Mouse (Mus musculus) ES-CJ7 (cell line): ENCODE results near the gene Celf3.
A peak's percentile ranks its signal among the peaks of the same experiment; 100 is the strongest.

Experiments used
- DNase-seq: peaks from one replicate; pipeline ENCODE4 v3.0.0; 2011; ENCODE audit warnings: low read depth, low spot score

Celf3 gene

DNA sequence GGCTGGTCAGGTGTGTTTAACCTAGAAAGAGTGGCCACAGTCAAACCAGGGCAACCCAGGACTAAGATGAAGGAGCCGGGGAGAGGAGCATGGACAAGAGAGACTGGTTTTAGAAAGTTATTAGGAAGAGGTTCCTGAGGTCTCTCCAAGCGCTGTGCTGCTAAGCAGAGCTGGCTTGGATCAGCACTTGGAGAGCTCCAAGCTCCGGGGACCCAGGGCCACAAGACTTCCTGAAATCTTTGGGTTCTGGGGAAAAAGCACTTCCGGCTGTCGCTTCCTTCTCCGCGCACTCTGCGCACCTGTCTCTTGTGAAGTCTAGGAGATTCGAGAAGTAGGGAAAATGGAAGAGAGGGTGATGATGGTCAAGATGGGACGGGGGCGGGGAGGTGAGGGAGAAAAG, 1.5 kb downstream of the Celf3 start:
- peak; percentile 56 for DNase-seq

DNA sequence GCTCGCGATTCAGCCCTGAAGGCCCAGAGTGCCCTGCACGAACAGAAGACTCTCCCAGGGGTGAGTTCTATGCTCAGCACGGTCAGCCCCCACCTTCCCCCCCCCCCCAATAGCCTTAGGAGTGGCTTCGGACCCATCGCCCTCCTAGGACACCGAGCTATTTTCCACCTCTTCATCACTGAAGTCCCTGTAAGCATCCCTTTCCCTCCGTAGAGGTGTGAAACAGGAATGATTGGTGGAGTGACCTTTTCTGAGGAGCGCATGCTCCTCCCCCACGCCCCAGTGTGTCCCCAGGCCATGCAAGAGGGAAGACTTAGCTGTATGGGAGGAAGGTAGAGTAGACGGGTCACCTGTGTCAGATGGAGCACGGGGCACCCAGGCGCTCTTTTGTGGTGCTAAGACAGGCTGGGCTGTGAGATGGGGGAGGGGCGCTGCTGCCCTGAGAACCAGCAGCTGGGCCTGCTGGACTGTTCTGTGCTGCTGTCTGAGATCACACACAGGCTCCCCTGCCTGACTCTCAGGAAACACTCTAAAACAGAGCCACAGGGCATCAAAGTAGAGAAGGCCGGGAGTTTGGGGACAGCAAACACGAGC, 2.3 kb downstream of the Celf3 start, which contains the start of gene Riiad1:
Gene Riiad1, minus strand, starts transcription at position 51 of the 594 bp plus-strand sequence.
- no peak for DNase-seq

DNA sequence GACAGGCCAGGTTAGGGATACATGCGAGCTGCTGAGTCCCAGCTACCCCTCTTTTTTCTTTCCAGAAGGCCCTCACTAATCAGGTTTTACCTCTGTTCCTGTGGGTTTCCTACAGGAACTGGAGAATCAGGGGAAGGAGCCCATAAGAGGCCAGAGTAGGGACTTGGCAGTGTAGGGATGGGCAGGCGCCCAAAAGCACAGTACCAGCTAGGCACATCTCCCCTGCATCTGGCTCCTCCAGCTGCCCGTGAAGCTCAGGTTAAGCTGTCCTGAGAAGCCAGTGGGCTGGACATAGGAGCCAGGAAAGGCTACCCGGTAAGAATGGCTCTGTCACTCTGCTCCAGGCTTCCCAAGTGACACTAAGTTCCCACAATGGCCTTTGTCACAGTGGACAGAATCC, 3.3 kb downstream of the Celf3 start:
- no peak for DNase-seq

DNA sequence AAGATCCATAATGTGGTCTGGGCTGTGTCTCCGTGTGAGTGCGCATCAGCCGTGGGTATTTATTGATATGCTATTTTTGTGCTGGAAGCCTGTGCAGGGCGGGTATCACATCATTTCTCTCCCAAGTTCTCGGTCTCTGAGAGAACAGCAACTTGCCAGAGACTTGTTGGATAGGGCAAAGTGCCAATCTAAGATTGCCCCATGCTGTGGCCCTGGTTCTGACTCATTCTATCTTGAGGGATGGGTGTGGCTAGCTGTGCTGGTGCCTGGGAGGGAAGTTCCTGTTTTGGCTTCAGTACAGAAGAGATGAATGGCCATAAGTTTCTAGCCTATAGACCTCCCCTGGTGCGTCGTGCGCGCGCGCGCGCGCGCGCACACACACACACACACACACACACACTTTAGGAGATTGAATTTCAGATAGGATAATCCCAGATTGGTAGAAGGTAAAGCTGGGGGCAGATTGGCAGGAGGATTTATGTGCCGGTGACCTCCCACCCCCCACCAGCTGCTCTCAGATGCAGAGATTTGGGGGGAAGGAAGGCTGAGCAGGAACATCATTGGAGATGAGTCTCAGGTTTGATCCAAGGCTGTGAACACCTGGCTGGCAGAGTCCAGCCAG, 4.8 kb downstream of the Celf3 start:
- no peak for DNase-seq

DNA sequence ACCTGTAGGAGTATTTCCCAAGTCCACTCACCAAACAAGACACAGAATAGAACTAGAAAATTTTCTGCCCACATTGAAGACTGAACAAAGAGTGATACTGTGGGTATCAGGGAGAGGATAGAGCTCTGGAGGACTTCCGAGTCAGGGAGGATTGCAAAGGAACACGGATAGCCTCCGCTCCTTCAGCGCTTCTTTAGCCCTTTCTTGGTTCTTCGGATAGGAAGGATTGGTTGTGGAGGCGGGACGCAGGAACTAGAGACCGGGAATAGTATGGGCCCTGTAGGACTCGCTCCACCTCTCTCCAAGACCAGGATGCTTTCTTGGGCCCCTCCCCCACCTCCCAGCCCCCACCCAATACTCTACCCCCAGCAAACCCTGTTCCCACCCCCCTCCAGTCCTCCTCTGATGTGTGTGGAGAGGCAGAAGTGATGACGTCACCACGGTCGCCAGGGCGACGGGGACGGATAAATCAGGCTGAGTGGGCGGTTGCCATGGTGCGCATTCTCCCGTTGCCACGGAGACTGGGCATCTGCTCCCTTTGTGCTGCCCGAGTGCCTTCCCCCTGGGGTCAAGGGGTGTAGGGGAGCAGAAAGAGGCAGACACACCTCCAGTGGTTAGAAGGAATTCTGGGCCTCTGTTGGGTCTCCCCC, 5.8 kb downstream of the Celf3 start:
- DNase-seq, result peak; percentile 51

DNA sequence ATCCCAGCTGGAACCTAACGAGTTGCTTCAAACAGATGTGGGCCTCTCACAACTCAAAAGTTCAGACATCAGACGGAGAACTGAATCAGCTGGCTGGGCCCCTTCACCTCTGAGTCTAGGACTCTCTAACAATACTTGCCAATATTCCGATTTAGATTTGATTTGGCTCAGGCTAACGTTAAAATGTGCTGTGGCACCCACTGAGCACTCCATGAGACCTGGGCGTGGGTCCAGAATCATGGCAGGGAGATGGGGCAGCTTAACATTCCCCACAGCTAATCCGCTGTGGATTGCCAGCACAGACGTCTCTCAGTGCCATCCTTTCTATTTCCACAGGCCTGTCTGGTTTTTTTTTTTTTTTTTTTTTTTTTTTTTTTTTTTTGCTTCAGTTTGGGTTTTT, 7.8 kb downstream of the Celf3 start:
- DNase-seq, result no peak

DNA sequence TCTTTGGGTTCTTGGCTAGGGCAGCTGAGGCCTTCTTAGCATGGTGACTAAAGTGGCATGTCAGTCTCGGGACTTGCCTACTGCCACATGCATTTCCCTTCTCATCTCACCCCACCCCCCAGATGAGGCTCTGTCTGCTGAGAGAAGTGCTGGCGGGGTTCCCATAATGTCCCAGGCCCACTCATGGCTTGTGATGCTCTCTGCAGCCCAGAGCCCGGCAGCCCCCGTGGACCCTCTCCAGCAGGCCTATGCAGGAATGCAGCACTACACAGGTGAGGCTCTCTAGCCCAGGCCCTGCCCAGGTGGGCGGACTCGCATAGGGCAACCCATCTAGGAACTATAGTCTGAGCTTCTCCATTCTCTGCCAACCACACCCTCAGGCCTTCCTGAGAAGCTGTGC, 9.5 kb downstream of the Celf3 start:
- no peak for DNase-seq

DNA sequence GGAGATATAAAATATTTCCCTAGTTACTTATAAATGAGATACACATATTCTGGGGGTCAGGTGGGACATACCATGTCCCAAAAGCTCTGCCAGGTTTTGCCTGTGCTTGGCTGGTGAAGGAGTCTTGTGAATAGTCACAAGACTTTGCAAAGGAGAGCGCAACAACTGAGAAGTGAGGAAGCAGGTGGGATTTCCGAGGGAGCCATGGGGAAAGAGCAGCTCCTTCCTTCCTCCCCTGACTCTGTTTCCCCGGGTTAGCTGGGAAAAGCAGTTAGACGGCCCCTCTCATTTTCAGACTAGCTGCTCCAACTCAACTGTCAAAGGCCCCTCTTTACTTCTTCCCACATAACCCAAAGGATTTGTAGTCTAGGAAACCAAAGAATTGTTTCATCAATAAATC, 19.1 kb downstream of the Celf3 start:
- no peak for DNase-seq

DNA sequence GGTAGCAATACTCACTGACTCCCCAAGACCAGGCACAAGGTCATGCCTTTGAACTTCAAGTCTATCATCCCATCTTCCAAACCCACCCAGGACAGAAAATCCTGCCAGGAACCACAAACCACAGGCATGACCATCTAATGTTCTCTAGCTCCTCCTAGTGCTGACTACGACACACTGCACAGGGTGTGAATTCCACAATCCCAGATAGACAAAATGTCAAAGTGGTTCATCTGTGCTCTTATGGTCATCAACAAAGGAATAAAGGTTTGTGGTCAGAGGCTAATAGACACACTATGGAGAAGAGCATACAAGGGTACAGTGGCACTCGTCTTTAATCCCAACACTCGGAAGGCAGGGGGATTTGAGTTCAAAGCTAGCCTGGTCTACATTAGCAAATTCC, 24.1 kb downstream of the Celf3 start:
- DNase-seq, result peak; percentile 32

DNA sequence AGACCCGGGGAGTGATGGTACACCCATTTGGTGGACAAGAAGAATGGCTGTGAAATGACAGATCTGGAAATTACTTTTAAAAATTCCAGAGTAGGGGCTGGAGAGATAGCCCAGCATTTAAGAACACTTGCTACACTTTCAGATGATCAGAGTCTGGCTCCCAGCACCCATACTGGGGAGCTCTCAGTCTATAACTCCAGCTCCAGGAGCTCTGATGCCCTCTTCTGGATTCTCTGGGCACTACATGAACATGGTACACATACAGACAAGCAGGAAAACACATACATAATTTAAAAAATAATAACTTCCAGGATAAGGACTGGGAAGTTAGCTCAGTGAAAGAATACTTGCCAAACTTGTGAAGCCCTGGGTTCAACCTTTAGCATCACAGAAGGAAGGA, 28.6 kb downstream of the Celf3 start:
- peak; percentile 28 for DNase-seq

DNA sequence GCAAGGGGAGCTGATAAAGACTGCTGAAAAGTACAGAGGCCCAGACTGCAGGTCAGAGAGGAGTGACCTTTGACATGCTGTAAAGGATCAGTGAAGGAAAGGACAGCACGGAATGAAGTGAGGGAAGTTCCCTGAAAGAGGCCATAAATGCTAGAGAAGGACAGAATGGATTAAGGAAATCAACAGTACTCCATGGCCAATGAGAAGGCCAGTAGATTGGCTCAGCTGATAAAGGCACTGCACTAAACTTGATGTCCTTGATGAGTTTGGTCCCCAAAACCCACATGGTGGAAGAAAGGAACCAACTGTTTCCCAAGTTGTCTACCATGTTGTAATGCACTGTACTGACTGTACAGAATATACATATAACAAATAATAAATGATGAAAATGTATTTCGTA, 48.6 kb downstream of the Celf3 start:
- no peak for DNase-seq

DNA sequence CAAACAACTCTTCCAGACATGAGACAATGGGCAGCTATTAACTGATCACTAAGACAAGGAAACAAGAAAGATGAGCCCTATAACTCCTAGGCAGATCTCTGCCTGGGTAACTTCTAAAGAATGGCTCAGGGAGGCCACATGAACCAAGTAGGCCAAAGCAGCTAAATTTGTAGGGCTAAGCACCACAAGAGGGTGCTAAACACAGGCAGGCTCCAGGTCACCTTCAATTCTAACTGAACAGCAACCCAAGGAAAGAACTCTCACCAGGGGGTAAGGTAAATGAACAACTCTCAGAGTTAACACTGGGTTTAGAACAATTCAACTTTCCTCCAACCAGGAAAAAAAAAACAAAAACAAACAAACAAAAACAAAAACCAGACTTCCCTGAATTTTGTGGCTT, 55.9 kb downstream of the Celf3 start:
- DNase-seq, result peak; percentile 76

DNA sequence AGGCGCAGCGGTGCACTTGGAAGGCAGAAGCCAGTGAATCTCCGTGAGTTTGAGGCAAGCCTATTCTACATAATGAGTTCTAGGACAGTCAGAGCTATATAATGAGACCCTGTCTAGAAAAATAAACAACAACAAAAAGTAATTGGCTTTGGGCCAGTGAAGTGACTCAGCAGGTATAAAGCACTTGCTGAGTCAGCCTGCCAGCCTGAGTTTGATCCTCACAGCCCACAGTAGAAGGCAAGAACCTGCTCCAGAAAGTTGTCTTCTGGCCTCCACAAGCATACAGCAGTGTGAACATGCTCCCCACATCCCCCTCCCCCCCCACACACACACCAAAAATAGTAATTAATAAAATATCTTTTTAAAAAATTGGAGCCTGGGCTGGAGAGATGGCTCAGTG, 59.1 kb downstream of the Celf3 start:
- no peak for DNase-seq
